Mouse (Mus musculus) stomach, postnatal 0 days (tissue): ENCODE data around the gene Snx20. TPM values are rescaled to one million over a fixed set of nuclear protein-coding genes. Genes with fewer than 3 reads are reported as not detected.

Source experiments
- ATAC-seq: fragments of 200-750 bp; cut with Nextera tagmentation; 2 replicates; pipeline ENCODE4 v1.8.0; 2017; ENCODE audit not compliant: low FRiP score, low TSS enrichment
- DNase-seq: peaks from one replicate; pipeline ENCODE4 v3.0.0-alpha.2; 2016; ENCODE audit warnings: low spot score
- H3K27ac ChIP-seq: fragments of 300-500 bp; sonication (generic); replicated peaks from 2 replicates; pipeline ENCODE4 v1.5.1; 2014; ENCODE audit warnings: mild to moderate bottlenecking, control low read depth
- H3K27me3 ChIP-seq: fragments of 300-500 bp; sonication (generic); 2 replicates; pipeline ENCODE4 v1.6.1; 2014; ENCODE audit warnings: low read length; ENCODE audit not compliant: control insufficient read depth, insufficient read depth
- H3K36me3 ChIP-seq: fragments of 300-500 bp; sonication (generic); 2 replicates; pipeline ENCODE4 v1.6.1; 2014; ENCODE audit warnings: low read length, mixed read lengths; ENCODE audit not compliant: control insufficient read depth, insufficient read depth
- H3K4me1 ChIP-seq: fragments of 300-500 bp; sonication (generic); replicated peaks from 2 replicates; pipeline ENCODE4 v1.6.1; 2014; ENCODE audit warnings: antibody characterized with exemption; ENCODE audit not compliant: control insufficient read depth, insufficient read depth
- H3K4me2 ChIP-seq: fragments of 300-500 bp; sonication (generic); replicated peaks from 2 replicates; pipeline ENCODE4 v1.6.1; 2014; ENCODE audit warnings: low read depth, mild to moderate bottlenecking, control low read depth, moderate library complexity
- H3K4me3 ChIP-seq: fragments of 300-500 bp; sonication (generic); 2 replicates; pipeline ENCODE4 v1.5.1; 2014; ENCODE audit warnings: low read depth, low read length, control low read depth
- H3K9ac ChIP-seq: fragments of 300-500 bp; sonication (generic); 2 replicates; pipeline ENCODE4 v1.6.1; 2014; ENCODE audit warnings: mild to moderate bottlenecking, low read length, control low read depth, mixed read lengths
- H3K9me3 ChIP-seq: fragments of 300-500 bp; sonication (generic); 2 replicates; pipeline ENCODE4 v1.6.1; 2016; ENCODE audit warnings: low read length; ENCODE audit not compliant: control insufficient read depth
- CTCF ChIP-seq: IDR thresholded peaks from 2 replicates; pipeline ENCODE4 v1.5.1; 2016; ENCODE audit warnings: antibody characterized with exemption, low read depth, mild to moderate bottlenecking, moderate library complexity
- EP300 ChIP-seq: optimal IDR thresholded peaks from 2 replicates; pipeline ENCODE3; 2016; ENCODE audit warnings: antibody characterized with exemption
- whole genome bisulfite sequencing: fragments of 180-500 bp; shearing (Covaris S2); extraction: QIAGEN DNeasy Blood & Tissue Kit; methylation state at CpG from one replicate; pipeline ENCODE4 v1.1.7; 2014; 5-methylcytosine and 5-hydroxymethylcytosine counted together
- polyA plus RNA-seq: library from polyadenylated mRNA; unstranded; fragments of >200 nt; fragmentation: Nextera tagmentation; extraction: Ambion mirVana; gene quantifications from 2 replicates; pipeline ENCODE4 v1.2.1, GENCODE M21; 2015

Snx20 gene
- polyA plus RNA-seq, 1 experiment from 2014 or later, result 2.1 TPM

DNA sequence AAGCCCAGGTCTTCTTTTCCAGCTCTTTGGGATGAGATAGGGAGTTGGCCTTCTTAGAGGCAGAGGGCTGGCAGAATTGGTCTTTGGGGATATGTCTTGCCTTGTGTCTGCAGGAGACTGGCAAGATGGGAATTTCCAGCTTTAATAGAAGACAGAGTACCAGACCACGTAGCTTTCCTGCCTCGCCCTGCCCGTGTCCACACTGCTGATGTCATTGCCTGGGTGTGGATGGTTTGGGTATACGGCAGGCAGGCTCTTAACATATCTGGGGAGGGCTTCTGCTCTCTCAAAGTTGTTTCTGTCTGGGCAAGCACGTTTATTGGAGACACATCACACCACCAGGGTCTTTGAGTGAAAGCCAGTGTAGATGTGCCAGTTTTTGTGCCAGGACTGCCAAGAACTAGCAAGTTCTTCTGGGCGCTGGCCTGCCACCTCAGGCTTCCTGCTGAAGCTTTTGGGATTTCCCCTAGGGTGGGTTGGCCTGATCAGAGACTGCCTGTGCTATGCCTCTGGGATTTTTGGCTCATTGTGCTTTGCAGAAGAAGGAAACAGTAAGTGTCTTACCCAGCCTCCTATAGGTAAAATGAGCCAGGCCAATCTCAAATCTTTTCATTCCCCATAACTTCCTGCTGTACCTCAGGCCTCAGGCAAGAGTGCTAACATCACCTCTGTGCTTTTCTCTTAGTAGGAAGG is 14.2 kb upstream of the Snx20 start:
- Histone ChIP-seq H3K27me3 (no peaks in the 10 kb centered on the region), H3K4me2 (no peak overlapping the region), H3K9ac (no peak overlapping the region), H3K36me3 (no peaks in the 10 kb centered on the region), H3K27ac (no peak overlapping the region), H3K9me3 (no peaks in the 10 kb centered on the region), H3K4me3 (no peak overlapping the region), H3K4me1 (peaks cover 3% of the 10 kb centered on the region; the same call in 1 of the 2 replicates)
- ATAC-seq (no peak), DNase-seq (peak; percentile 36)
- WGBS, result 53% methylated on average over 6 of the region's 6 CpGs
- TF ChIP-seq EP300 (no peak), CTCF (no peak)

DNA sequence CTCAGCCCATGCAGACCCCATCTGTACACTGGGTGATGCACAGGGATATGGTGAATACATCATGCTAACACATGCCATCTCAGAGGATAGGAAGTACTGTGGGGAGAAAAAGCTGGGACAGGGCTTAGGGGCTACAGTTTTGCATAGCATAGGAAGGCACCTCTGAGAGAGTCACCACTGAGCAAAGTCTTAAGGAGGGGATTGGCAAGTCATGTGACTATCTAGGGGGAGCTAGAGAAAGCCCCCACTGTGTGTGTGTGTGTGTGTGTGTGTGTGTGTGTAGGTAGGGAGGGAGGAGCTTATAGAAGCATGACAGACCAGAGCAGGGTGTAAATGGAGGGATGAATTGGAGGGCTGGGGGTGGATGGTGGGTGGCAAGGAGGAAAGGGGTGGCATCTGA is 12.4 kb upstream of the Snx20 start:
- ATAC-seq (no peak), DNase-seq (no peak)
- Histone ChIP-seq H3K36me3 (no peaks in the 10 kb centered on the region), H3K27ac (no peak overlapping the region), H3K4me2 (no peak overlapping the region; the same call in 1 of the 2 replicates), H3K4me1 (peaks cover 3% of the 10 kb centered on the region; the same call in 1 of the 2 replicates), H3K27me3 (no peaks in the 10 kb centered on the region), H3K9me3 (no peaks in the 10 kb centered on the region), H3K9ac (no peak overlapping the region), H3K4me3 (no peak overlapping the region)
- no peak for TF ChIP-seq CTCF
- TF ChIP-seq EP300, result no peak

DNA sequence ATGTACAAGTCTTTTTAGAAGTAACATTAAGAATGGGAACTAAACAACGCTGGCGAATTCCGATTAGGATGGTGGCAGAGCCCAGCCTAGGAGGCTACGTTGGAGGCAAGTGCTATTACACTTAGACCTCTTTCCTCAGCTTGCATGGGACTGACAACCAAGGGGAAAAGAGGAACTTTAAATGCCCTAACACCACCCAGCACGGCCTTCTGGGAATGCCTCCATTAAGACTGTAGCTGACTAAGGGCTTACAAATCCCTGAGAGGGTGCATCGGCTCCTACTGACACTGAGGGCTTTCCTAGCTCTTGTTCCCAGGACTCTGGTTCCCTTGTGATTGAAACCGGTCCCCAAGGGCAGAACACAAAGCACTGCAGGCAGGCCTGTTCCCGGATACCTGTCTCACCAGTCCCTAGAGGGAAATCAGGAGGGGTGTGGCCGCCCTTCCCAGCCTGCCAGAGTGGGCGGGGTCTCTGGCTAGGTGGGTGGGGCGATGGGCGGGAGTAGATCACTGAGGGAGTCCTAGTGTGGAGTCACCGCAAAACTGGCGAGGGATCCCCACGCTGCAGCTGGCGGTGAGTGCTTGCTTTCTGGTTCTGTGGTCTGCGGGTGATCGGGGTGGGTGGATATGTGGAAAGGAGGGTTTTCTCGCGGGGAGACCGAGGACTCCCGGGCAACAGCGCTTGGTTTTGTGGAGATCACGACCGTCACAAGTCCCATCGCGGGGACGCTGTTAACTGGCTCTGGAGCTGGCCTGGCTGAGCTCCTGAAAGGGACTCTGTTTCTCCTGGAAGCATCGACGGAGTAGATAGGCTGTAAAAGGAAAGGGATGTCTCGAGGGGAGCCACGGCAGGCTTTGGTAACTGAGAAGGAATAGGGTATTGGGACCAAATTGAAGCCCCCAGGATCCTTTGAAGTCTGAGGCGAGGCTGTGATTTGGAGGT is 11.2 kb upstream of the Snx20 start, which contains the start of gene Nod2:
Nod2 (plus strand) TSS at position 479 of the 942 bp plus-strand sequence.
- peak; percentile 97 for DNase-seq
- WGBS, result 10% methylated on average over 33 of the region's 33 CpGs
- Histone ChIP-seq H3K9ac (peak within 1 kb of the TSS; percentile 52), H3K36me3 (no peaks in the 10 kb centered on the region), H3K4me2 (peak within 1 kb of the TSS; percentile 74), H3K9me3 (no peaks in the 10 kb centered on the region), H3K4me1 (peaks cover 3% of the 10 kb centered on the region; the same call in 1 of the 2 replicates), H3K4me3 (peak within 1 kb of the TSS; percentile 39), H3K27ac (0 out of 2 replicates have a peak within 1 kb of the TSS, but pooled peaks have one; percentile 13), H3K27me3 (no peaks in the 10 kb centered on the region)
- ATAC-seq, result peak; percentile 95
- no peak for TF ChIP-seq EP300
- no peak for TF ChIP-seq CTCF

DNA sequence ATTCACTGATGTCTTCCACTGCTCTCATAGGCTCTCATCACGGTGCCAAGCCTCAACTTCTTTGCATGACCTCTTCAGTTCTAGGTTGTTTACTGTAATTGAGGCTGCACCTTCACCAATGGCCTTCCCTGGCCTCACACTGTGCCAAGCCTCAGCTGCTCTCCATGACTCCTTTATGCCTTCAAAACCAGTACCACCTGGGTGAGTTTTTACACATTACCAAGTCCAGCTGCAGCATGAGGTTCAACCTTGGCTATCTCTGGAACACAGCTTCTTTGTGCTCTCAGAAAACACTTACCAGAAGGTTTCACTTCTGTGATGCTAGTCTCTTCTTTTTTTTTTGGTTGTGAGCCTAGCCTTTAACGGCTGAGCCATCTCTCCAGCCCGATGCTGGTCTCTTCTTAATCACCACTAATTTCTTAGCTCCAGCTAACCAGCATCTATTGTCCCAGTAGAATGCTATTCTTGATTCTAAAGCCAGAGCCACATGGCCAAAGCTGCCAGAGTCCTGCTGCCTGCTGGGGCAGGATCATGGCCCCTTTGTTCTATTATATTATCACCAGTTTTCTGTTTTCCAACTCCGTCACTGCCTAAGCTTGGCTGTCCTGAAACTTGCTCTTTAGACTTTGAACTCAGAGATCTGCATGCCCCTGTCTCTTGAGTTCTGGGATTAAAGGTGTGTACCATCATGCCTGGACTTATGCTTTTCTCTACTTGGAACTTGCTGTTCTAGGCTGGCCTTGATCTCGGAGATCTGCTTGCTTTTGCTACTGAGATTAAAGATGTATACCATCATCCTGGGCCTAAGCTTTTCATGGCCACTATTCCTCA is 7.0 kb upstream of the Snx20 start:
- Histone ChIP-seq H3K9ac (no peak overlapping the region), H3K36me3 (no peaks in the 10 kb centered on the region), H3K9me3 (no peaks in the 10 kb centered on the region), H3K4me2 (no peak overlapping the region), H3K4me1 (peaks cover 3% of the 10 kb centered on the region; the same call in 1 of the 2 replicates), H3K27ac (no peak overlapping the region), H3K27me3 (no peaks in the 10 kb centered on the region), H3K4me3 (no peak overlapping the region)
- no peak for TF ChIP-seq EP300
- TF ChIP-seq CTCF, result no peak
- WGBS, result 69% methylated on average over 5 of the region's 5 CpGs
- DNase-seq (no peak), ATAC-seq (no peak)

DNA sequence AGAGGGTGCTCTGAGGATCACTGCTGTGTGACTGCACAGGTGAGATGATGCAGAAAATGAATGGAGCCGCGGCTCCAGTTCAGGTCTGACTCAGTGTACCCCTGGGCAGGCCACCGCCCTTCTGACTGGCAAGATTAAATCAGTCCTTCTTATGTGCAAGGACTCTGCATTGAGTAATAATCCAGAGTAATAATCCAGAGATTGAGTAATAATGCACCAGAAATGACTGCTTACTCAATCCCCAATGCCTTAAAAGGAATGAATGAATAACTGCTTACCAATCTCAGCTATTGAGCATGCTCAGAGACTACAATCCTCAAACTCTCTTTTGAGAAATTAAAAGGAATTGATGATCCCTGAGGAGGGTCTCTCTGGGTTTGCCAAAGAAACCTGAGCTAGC is 3.0 kb upstream of the Snx20 start:
- H3K9ac ChIP-seq, result no peak overlapping the region

More for the DNA sequence above, 3.0 kb upstream of the Snx20 start:
- no peaks in the 10 kb centered on the region for H3K4me1 ChIP-seq
- no peaks in the 10 kb centered on the region for H3K36me3 ChIP-seq
- no peak overlapping the region for H3K4me2 ChIP-seq
- 99% methylated on average over 3 of the region's 3 CpGs for WGBS
- H3K4me3 ChIP-seq, result no peak overlapping the region
- H3K27ac ChIP-seq, result no peak overlapping the region
- no peak for ATAC-seq
- no peaks in the 10 kb centered on the region for H3K9me3 ChIP-seq
- TF ChIP-seq CTCF, result no peak
- TF ChIP-seq EP300, result no peak
- no peaks in the 10 kb centered on the region for H3K27me3 ChIP-seq
- no peak for DNase-seq
